Mouse (Mus musculus) cerebellum, adult 2 months (tissue): ENCODE results near the gene Cpeb2. TPM values are rescaled to one million over a fixed set of nuclear protein-coding genes. Genes with fewer than 3 reads are reported as not detected.
A peak's percentile ranks its signal among the peaks of the same experiment; 100 is the strongest.

Experiments
- DNase-seq, 2 experiments: peaks; one replicate each; pipeline ENCODE4 v3.0.0; 2021
- H3K27ac ChIP-seq: fragments of 200-500 bp; 2 replicates; pipeline ENCODE4 v1.5.1; 2012; ENCODE audit warnings: low read length, control low read depth, inconsistent platforms; ENCODE audit not compliant: insufficient read depth
- H3K27me3 ChIP-seq: fragments of 200-500 bp; 2 replicates; pipeline ENCODE4 v1.6.1; 2012; ENCODE audit warnings: inconsistent platforms, mild to moderate bottlenecking, low read length, moderate library complexity; ENCODE audit not compliant: control insufficient read depth, insufficient read depth
- H3K4me1 ChIP-seq: fragments of 200-500 bp; 2 replicates; pipeline ENCODE4 v1.6.1; 2011; ENCODE audit warnings: low read length; ENCODE audit not compliant: control insufficient read depth, insufficient read depth
- H3K4me3 ChIP-seq: fragments of 200-500 bp; replicated peaks from 2 replicates; pipeline ENCODE3; 2011; ENCODE audit warnings: mild to moderate bottlenecking, low read depth, low read length, control low read depth; ENCODE audit not compliant: insufficient read depth
- CTCF ChIP-seq: fragments of 200-500 bp; IDR thresholded peaks from 2 replicates; pipeline ENCODE4 v1.5.1; 2011; ENCODE audit warnings: low read depth, mild to moderate bottlenecking, control low read depth, low read length, moderate library complexity, borderline replicate concordance; ENCODE audit not compliant: insufficient read depth
- POLR2A ChIP-seq: fragments of 200-500 bp; IDR thresholded peaks from 2 replicates; pipeline ENCODE4 v1.6.1; 2011; ENCODE audit warnings: low read length, control low read depth, borderline replicate concordance; ENCODE audit not compliant: insufficient read depth
- WGBS: fragments of 180-500 bp; shearing (Covaris S2); methylation state at CpG from one replicate; pipeline ENCODE4 v1.1.7; 2018; 5-methylcytosine and 5-hydroxymethylcytosine counted together
- polyA plus RNA-seq: library from polyadenylated mRNA; depleted of rRNA; stranded (reverse); fragments of >200 nt; gene quantifications from 2 replicates; pipeline ENCODE4 v1.2.3, GENCODE M21; 2012; rRNA removed

Cpeb2 gene
- polyA plus RNA-seq, result 31.1 and 31.8 TPM in 2 replicates

- no peak for TF ChIP-seq CTCF
- TF ChIP-seq POLR2A, result peak; percentile 92
- Histone ChIP-seq H3K4me1 (no peaks in the 10 kb centered on the region), H3K4me3 (peak within 1 kb of the TSS; percentile 99), H3K27ac (peak within 1 kb of the TSS; percentile 100), H3K27me3 (no peaks in the 10 kb centered on the region)
- under 1% methylated on average over 83 of the region's 89 CpGs for WGBS
- peak; percentile 96 for DNase-seq
These were observed at the start of gene Cpeb2 for GRCm38 (mm10) chr5:43232480-43233315. Cpeb2 (plus strand) TSS chr5:43233170.

GRCm38 (mm10) chr5:43183556-43183955 lies 49.4 kb upstream of the Cpeb2 start:
- H3K4me3 ChIP-seq, result no peak overlapping the region
- no peaks in the 10 kb centered on the region for H3K27me3 ChIP-seq
- DNase-seq, result no peak
- no peak for TF ChIP-seq CTCF
- TF ChIP-seq POLR2A, result no peak
- H3K4me1 ChIP-seq, result no peaks in the 10 kb centered on the region
- H3K27ac ChIP-seq, result no peak overlapping the region

GRCm38 (mm10) chr5:43184834-43185233 lies 48.1 kb upstream of the Cpeb2 start:
- Histone ChIP-seq H3K27me3 (no peaks in the 10 kb centered on the region), H3K27ac (no peak overlapping the region), H3K4me3 (no peak overlapping the region), H3K4me1 (no peaks in the 10 kb centered on the region)
- TF ChIP-seq POLR2A, result no peak
- TF ChIP-seq CTCF, result no peak
- DNase-seq, result no peak
- WGBS, result 67% methylated on average over 3 of the region's 3 CpGs

GRCm38 (mm10) chr5:43185478-43185877 lies 47.5 kb upstream of the Cpeb2 start:
- no peak overlapping the region for H3K27ac ChIP-seq
- DNase-seq, result no peak
- 88% methylated on average over 3 of the region's 3 CpGs for WGBS
- H3K4me3 ChIP-seq, result no peak overlapping the region
- TF ChIP-seq CTCF (no peak), POLR2A (no peak)
- no peaks in the 10 kb centered on the region for H3K4me1 ChIP-seq
- no peaks in the 10 kb centered on the region for H3K27me3 ChIP-seq

- DNase-seq, result peak; percentile 23 to 59
- WGBS, result 14% methylated on average over 4 of the region's 4 CpGs
- peaks cover 4% of the 10 kb centered on the region; the same call in 1 of the 2 replicates for H3K4me1 ChIP-seq
- H3K27ac ChIP-seq, result no peak overlapping the region
- H3K4me3 ChIP-seq, result no peak overlapping the region
- no peaks in the 10 kb centered on the region for H3K27me3 ChIP-seq
- TF ChIP-seq POLR2A (no peak), CTCF (no peak)
These were observed 32.3 kb upstream of the Cpeb2 start for GRCm38 (mm10) chr5:43200686-43201085.

GRCm38 (mm10) chr5:43206495-43207053 lies 26.4 kb upstream of the Cpeb2 start:
- no peak for DNase-seq
- TF ChIP-seq POLR2A (no peak), CTCF (no peak)
- 89% methylated on average over 6 of the region's 6 CpGs for WGBS
- no peak overlapping the region for H3K4me3 ChIP-seq
- H3K27me3 ChIP-seq, result no peaks in the 10 kb centered on the region
- no peak overlapping the region for H3K27ac ChIP-seq
- H3K4me1 ChIP-seq, result no peaks in the 10 kb centered on the region

GRCm38 (mm10) chr5:43217468-43217867 lies 15.5 kb upstream of the Cpeb2 start:
- H3K27ac ChIP-seq, result no peak overlapping the region
- H3K27me3 ChIP-seq, result no peaks in the 10 kb centered on the region
- H3K4me1 ChIP-seq, result no peaks in the 10 kb centered on the region
- 73% methylated on average over 4 of the region's 4 CpGs for WGBS
- H3K4me3 ChIP-seq, result no peak overlapping the region
- DNase-seq, result no peak
- TF ChIP-seq POLR2A, result no peak
- no peak for TF ChIP-seq CTCF
